Mouse (Mus musculus) heart, adult 2 months (tissue): ENCODE measurements around the gene Trim2. TPM values are rescaled to one million over a fixed set of nuclear protein-coding genes. Genes with fewer than 3 reads are reported as not detected.

Source experiments
- DNase-seq, 2 experiments: peaks; one replicate each; pipeline ENCODE4 v3.0.0; 2021
- H3K27ac ChIP-seq: fragments of 200-600 bp; 2 replicates; pipeline ENCODE4 v1.8.1; 2022
- H3K27me3 ChIP-seq: fragments of 200-500 bp; 2 replicates; pipeline ENCODE4 v1.6.1; 2012; ENCODE audit warnings: mild to moderate bottlenecking, low read length, inconsistent platforms, mixed read lengths; ENCODE audit not compliant: control insufficient read depth, insufficient read depth
- H3K36me3 ChIP-seq: fragments of 200-500 bp; 2 replicates; pipeline ENCODE4 v1.6.1; 2012; ENCODE audit warnings: low read length, inconsistent platforms; ENCODE audit not compliant: control insufficient read depth, insufficient read depth
- H3K4me1 ChIP-seq: fragments of 200-500 bp; 2 replicates; pipeline ENCODE4 v1.6.1; 2011; ENCODE audit warnings: low read length; ENCODE audit not compliant: control insufficient read depth, insufficient read depth
- H3K4me3 ChIP-seq: fragments of 200-600 bp; 2 replicates; pipeline ENCODE4 v1.8.1; 2022
- H3K79me2 ChIP-seq: fragments of 200-500 bp; replicated peaks from 2 replicates; pipeline ENCODE4 v1.6.1; 2012; ENCODE audit warnings: mild to moderate bottlenecking, inconsistent platforms, low read length, moderate library complexity, mixed read lengths; ENCODE audit not compliant: control insufficient read depth, insufficient read depth
- H3K9ac ChIP-seq: fragments of 200-500 bp; 2 replicates; pipeline ENCODE4 v1.6.1; 2012; ENCODE audit warnings: low read depth, mild to moderate bottlenecking, control low read depth, inconsistent platforms, low read length, mixed read lengths
- CTCF ChIP-seq: fragments of 200-600 bp; IDR thresholded peaks from 2 replicates; pipeline ENCODE4 v1.8.1; 2022; ENCODE audit warnings: antibody characterized with exemption, mild to moderate bottlenecking, moderate library complexity
- EP300 ChIP-seq: fragments of 200-500 bp; IDR thresholded peaks from 2 replicates; pipeline ENCODE4 v1.6.1; 2011; ENCODE audit warnings: low read depth, low read length, control low read depth; ENCODE audit not compliant: insufficient read depth
- POLR2A ChIP-seq: fragments of 200-500 bp; IDR thresholded peaks from 2 replicates; pipeline ENCODE4 v1.6.1; 2011; ENCODE audit warnings: mild to moderate bottlenecking, low read depth, low read length, control low read depth; ENCODE audit not compliant: insufficient read depth
- WGBS: fragments of 180-500 bp; shearing (Covaris S2); methylation state at CpG from one replicate; pipeline ENCODE4 v1.1.7; 2018; 5-methylcytosine and 5-hydroxymethylcytosine counted together
- intact Hi-C: fragments of 180-260 bp; cut with DNase I; formaldehyde crosslinking; loops from one replicate; pipeline ENCODE4 v1.15.1; 2025
- polyA plus RNA-seq: library from polyadenylated mRNA; depleted of rRNA; stranded (reverse); fragments of >200 nt; gene quantifications from 2 replicates; pipeline ENCODE4 v1.2.3, GENCODE M21; 2012; rRNA removed
- total RNA-seq, 2 experiments: library from RNA; stranded (reverse); gene quantifications; 2 replicates each; pipeline ENCODE4 v1.2.3; 2021

Trim2 gene
- total and polyA plus RNA-seq, 3 experiments = 4.7 to 5.7 (median 5.2) TPM

GRCm38 (mm10) chr3:84127431-84127830 is 179.2 kb downstream of the Trim2 start:
- H3K27me3 ChIP-seq = no peaks in the 10 kb centered on the region
- intact Hi-C loops = loop anchor here (10.0 kb wide), 1 partner anchor 213 kb away; no protein-coding TSS in a partner anchor
- H3K36me3 ChIP-seq = 0 out of 2 replicates have a peak, but pooled peaks cover 2% of the 10 kb centered on the region
- TF ChIP-seq POLR2A = no peak
- no peak for TF ChIP-seq CTCF
- no peak for TF ChIP-seq EP300
- H3K9ac ChIP-seq = no peak overlapping the region
- no peaks in the 10 kb centered on the region for H3K79me2 ChIP-seq
- no peak overlapping the region for H3K27ac ChIP-seq
- 37% methylated on average over 2 of the region's 2 CpGs for WGBS
- H3K4me3 ChIP-seq = no peak overlapping the region
- peaks cover 3% of the 10 kb centered on the region for H3K4me1 ChIP-seq
- no peak for DNase-seq

GRCm38 (mm10) chr3:84126721-84127120 is 180.0 kb downstream of the Trim2 start:
- 0 out of 2 replicates have a peak, but pooled peaks cover 2% of the 10 kb centered on the region for H3K36me3 ChIP-seq
- H3K27me3 ChIP-seq = no peaks in the 10 kb centered on the region
- DNase-seq = no peak
- 89% methylated on average over 3 of the region's 3 CpGs for WGBS
- intact Hi-C loops = loop anchor here (10.0 kb wide), 1 partner anchor 212 kb away; no protein-coding TSS in a partner anchor
- TF ChIP-seq POLR2A = no peak
- no peak for TF ChIP-seq CTCF
- no peak for TF ChIP-seq EP300
- H3K27ac ChIP-seq = no peak overlapping the region
- peaks cover 3% of the 10 kb centered on the region for H3K4me1 ChIP-seq
- H3K79me2 ChIP-seq = no peaks in the 10 kb centered on the region
- H3K9ac ChIP-seq = no peak overlapping the region
- no peak overlapping the region for H3K4me3 ChIP-seq

- Histone ChIP-seq H3K4me1 (peaks cover 3% of the 10 kb centered on the region), H3K9ac (0 out of 2 replicates have a peak overlapping the region, but pooled peaks have one; percentile 15), H3K27me3 (no peaks in the 10 kb centered on the region), H3K79me2 (no peaks in the 10 kb centered on the region), H3K4me3 (no peak overlapping the region), H3K27ac (no peak overlapping the region), H3K36me3 (0 out of 2 replicates have a peak, but pooled peaks cover 2% of the 10 kb centered on the region)
- no peak for DNase-seq
- WGBS = 81% methylated on average over 6 of the region's 6 CpGs
- intact Hi-C loops = loop anchor here (10.0 kb wide), 1 partner anchor 211 kb away; no protein-coding TSS in a partner anchor
- no peak for TF ChIP-seq POLR2A
- TF ChIP-seq EP300 = no peak
- TF ChIP-seq CTCF = no peak
These were observed 180.9 kb downstream of the Trim2 start for GRCm38 (mm10) chr3:84125704-84126289.

GRCm38 (mm10) chr3:84123461-84123860 is 183.2 kb downstream of the Trim2 start:
- Histone ChIP-seq H3K4me1 (peaks cover 2% of the 10 kb centered on the region), H3K9ac (no peak overlapping the region), H3K27ac (no peak overlapping the region), H3K79me2 (no peaks in the 10 kb centered on the region), H3K4me3 (no peak overlapping the region), H3K27me3 (no peaks in the 10 kb centered on the region), H3K36me3 (no peaks in the 10 kb centered on the region)
- peak; percentile 26 to 42 for DNase-seq
- 71% methylated on average over 3 of the region's 3 CpGs for whole genome bisulfite sequencing
- TF ChIP-seq POLR2A = no peak
- TF ChIP-seq CTCF = peak; percentile 86
- TF ChIP-seq EP300 = 0 out of 2 replicates have a peak, but pooled peaks have one; percentile 38
- intact Hi-C loops = loop anchor here (5.0 to 10.0 kb wide), 3 partner anchors 81 to 281 kb away; partner anchors contain the start of genes Tlr2 and Tmem131l

GRCm38 (mm10) chr3:84118718-84119117 is 188.0 kb downstream of the Trim2 start:
- no peak for DNase-seq
- H3K27me3 ChIP-seq = no peaks in the 10 kb centered on the region
- intact Hi-C loops = no loop called here
- H3K4me1 ChIP-seq = no peaks in the 10 kb centered on the region; the same call in 1 of the 2 replicates
- no peak overlapping the region for H3K4me3 ChIP-seq
- H3K79me2 ChIP-seq = no peaks in the 10 kb centered on the region
- H3K9ac ChIP-seq = no peak overlapping the region
- H3K27ac ChIP-seq = no peak overlapping the region
- WGBS = 65% methylated on average over 7 of the region's 7 CpGs
- H3K36me3 ChIP-seq = no peaks in the 10 kb centered on the region
- TF ChIP-seq POLR2A = no peak
- no peak for TF ChIP-seq CTCF
- no peak for TF ChIP-seq EP300

- H3K9ac ChIP-seq = no peak overlapping the region
- H3K4me3 ChIP-seq = no peak overlapping the region
- no peaks in the 10 kb centered on the region; the same call in 1 of the 2 replicates for H3K4me1 ChIP-seq
- no peaks in the 10 kb centered on the region for H3K27me3 ChIP-seq
- 74% methylated on average over 7 of the region's 7 CpGs for WGBS
- intact Hi-C loops = no loop called here
- H3K27ac ChIP-seq = no peak overlapping the region
- no peaks in the 10 kb centered on the region for H3K36me3 ChIP-seq
- no peaks in the 10 kb centered on the region for H3K79me2 ChIP-seq
- no peak for DNase-seq
- TF ChIP-seq POLR2A (no peak), EP300 (no peak), CTCF (no peak)
These were observed 188.5 kb downstream of the Trim2 start for GRCm38 (mm10) chr3:84118178-84118577.

Other genes starting within 250 kb of the Trim2 start
- gene Mnd1, start 151.1 kb downstream of the Trim2 start, total RNA-seq = 1 to 10 TPM; 2.0 to 3.0 TPM
- 0.18 and 0.35 TPM in 2 replicates for gene Mnd1, start 151.1 kb downstream of the Trim2 start, polyA plus RNA-seq
- not detected for gene Gm6525, start 132.8 kb downstream of the Trim2 start, total RNA-seq
- gene Gm6525, start 132.8 kb downstream of the Trim2 start, polyA plus RNA-seq = not detected in 2 replicates
- under 1 TPM; 0.59 to 0.60 TPM for gene Fhdc1, start 173.6 kb upstream of the Trim2 start, total RNA-seq
- gene Fhdc1, start 173.6 kb upstream of the Trim2 start, polyA plus RNA-seq = 0.09 and 0.39 TPM in 2 replicates